Mouse (Mus musculus): ENCODE data around the gene Efhd2. TPM values are rescaled to one million over a fixed set of nuclear protein-coding genes. Genes with fewer than 3 reads are reported as not detected.

The Efhd2 gene
- polyA plus RNA-seq (2015; fragmentation: Illumina TruSeq; extraction: RNeasy Lipid Tissue Mini Kit (QIAGEN cat#74804); ENCODE audit: insufficient read depth, low read depth, low replicate concordance): 10.1 TPM

GRCm38 (mm10) chr4:141874601-141875460 is at the start of gene Efhd2:
Gene Efhd2 (minus strand): TSS chr4:141874920.

DNA sequence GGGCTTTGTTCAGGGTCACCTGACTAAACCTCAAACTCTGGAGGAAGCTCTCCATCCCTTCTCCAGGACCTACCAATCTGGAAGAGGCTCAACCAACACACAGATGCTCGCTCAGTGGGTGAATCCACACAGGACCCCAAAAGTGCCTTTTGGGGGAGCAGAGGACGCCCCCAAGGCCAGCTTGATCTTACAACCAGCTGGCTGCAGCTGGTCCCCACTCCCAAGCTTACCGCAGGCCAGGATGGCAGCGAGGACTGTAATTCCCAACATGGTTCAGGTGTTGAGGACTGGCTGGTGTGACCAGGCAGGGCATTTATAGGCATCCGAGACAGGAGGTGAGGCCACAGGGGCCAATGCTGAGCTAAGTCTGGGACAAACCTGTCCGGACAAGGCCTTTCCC is 28.7 kb downstream of the Efhd2 start, which contains the start of gene Ctrc:
TSS of gene Ctrc (minus strand) at position 361 of the 400 bp plus-strand sequence.

GRCm38 (mm10) chr4:141826060-141826459 is 48.7 kb downstream of the Efhd2 start, which contains the start of gene Cela2a:
Gene Cela2a (minus strand): TSS chr4:141826160.

Other genes starting within 250 kb of the Efhd2 start
- 5.6 TPM for gene Plekhm2, start 210.0 kb downstream of the Efhd2 start, polyA plus RNA-seq (2015; fragmentation: Illumina TruSeq; extraction: RNeasy Lipid Tissue Mini Kit (QIAGEN cat#74804); ENCODE audit: insufficient read depth, low read depth, low replicate concordance)
- gene Rsc1a1, start 189.3 kb downstream of the Efhd2 start, polyA plus RNA-seq (2015; fragmentation: Illumina TruSeq; extraction: RNeasy Lipid Tissue Mini Kit (QIAGEN cat#74804); ENCODE audit: insufficient read depth, low read depth, low replicate concordance): not detected
- 4.9 TPM for gene Ddi2, start 151.5 kb downstream of the Efhd2 start, polyA plus RNA-seq (2015; fragmentation: Illumina TruSeq; extraction: RNeasy Lipid Tissue Mini Kit (QIAGEN cat#74804); ENCODE audit: insufficient read depth, low read depth, low replicate concordance)
- not detected for gene Agmat, start 128.2 kb downstream of the Efhd2 start, polyA plus RNA-seq (2015; fragmentation: Illumina TruSeq; extraction: RNeasy Lipid Tissue Mini Kit (QIAGEN cat#74804); ENCODE audit: insufficient read depth, low read depth, low replicate concordance)
- 1.9 TPM for gene Dnajc16, start 84.0 kb downstream of the Efhd2 start, polyA plus RNA-seq (2015; fragmentation: Illumina TruSeq; extraction: RNeasy Lipid Tissue Mini Kit (QIAGEN cat#74804); ENCODE audit: insufficient read depth, low read depth, low replicate concordance)
- 3.9 TPM for gene Casp9, start 81.3 kb downstream of the Efhd2 start, polyA plus RNA-seq (2015; fragmentation: Illumina TruSeq; extraction: RNeasy Lipid Tissue Mini Kit (QIAGEN cat#74804); ENCODE audit: insufficient read depth, low read depth, low replicate concordance)
- gene Cela2a, start 48.8 kb downstream of the Efhd2 start, polyA plus RNA-seq (2015; fragmentation: Illumina TruSeq; extraction: RNeasy Lipid Tissue Mini Kit (QIAGEN cat#74804); ENCODE audit: insufficient read depth, low read depth, low replicate concordance): 97,706 TPM
- 874 TPM for gene Ctrc, start 28.6 kb downstream of the Efhd2 start, polyA plus RNA-seq (2015; fragmentation: Illumina TruSeq; extraction: RNeasy Lipid Tissue Mini Kit (QIAGEN cat#74804); ENCODE audit: insufficient read depth, low read depth, low replicate concordance)
- gene Fhad1, start 140.2 kb upstream of the Efhd2 start, polyA plus RNA-seq (2015; fragmentation: Illumina TruSeq; extraction: RNeasy Lipid Tissue Mini Kit (QIAGEN cat#74804); ENCODE audit: insufficient read depth, low read depth, low replicate concordance): 0.98 TPM
- 3.5 TPM for gene Tmem51, start 209.4 kb upstream of the Efhd2 start, polyA plus RNA-seq (2015; fragmentation: Illumina TruSeq; extraction: RNeasy Lipid Tissue Mini Kit (QIAGEN cat#74804); ENCODE audit: insufficient read depth, low read depth, low replicate concordance)